Mouse (Mus musculus) kidney, adult 2 months (tissue): ENCODE measurements around the gene Rprd2.

ENCODE experiments used
- CTCF ChIP-seq: fragments of 200-500 bp; conservative IDR thresholded peaks from 2 replicates; pipeline ENCODE4 v1.5.1; 2011; ENCODE audit warnings: low read depth, mild to moderate bottlenecking, control low read depth, low read length, moderate library complexity, mixed read lengths; ENCODE audit not compliant: insufficient read depth, insufficient read length
- POLR2A ChIP-seq: fragments of 200-500 bp; IDR thresholded peaks from one replicate; pipeline ENCODE4 v1.6.1; 2011; ENCODE audit warnings: low read depth, low read length, control low read depth

DNA sequence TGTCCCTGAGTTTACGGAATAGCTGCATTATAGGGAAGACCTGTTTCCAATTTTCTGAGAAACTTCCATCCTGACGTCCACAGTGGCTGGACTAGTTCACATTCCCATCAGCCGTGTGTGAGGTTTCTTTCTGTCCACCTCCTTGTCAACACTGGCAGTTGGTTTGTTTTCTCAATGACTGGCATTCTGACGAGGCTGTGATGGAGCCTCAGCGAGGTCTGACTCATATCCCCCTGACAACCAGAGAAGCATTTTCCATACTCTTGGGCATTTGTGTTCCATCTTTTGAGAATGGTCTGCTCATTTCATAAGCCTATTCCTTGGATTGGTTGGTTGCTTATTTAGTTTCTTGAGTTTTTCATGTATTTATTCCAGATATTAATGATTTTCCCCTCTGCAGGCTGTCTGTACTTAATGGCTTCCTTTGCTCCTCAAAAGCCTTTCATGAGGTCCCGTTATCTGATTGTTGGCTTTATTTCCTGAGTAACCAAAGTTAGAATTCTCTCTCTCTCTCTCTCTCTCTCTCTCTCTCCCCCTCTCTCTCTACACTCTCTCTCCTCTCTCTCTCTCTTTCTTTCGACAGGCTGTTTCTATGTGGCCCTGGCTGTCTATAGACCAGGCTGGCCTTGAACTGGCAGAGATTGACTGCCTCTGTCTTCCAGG, 91.8 kb downstream of the Rprd2 start:
- TF ChIP-seq CTCF: no peak
- TF ChIP-seq POLR2A: no peak
